Mouse (Mus musculus) retina, postnatal 7 days (tissue): ENCODE results near the gene Tmem214.

Experiments
- DNase-seq: peaks from one replicate; pipeline ENCODE4 v3.0.0-alpha.2; 2012; ENCODE audit warnings: low read depth, low spot score

Tmem214 gene

DNA sequence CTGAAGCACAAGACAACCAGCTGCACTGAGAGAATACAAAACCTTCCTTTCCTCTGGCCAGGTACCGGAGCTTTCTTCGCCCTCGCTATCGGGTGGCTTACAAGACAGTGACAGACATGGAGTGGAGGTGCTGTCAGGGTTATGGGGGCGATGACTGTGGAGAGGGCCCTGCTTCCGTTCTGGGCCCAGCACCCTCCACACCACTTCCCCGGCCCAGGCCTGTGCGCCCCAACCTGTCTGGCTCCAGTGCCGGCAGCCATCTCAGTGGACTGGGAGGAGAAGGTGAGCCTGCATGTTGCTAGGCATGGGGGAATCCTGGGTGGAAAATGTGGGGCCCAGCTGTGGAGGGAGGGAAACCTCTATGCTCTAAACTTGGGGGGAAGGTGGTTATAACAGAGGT lies 47.6 kb downstream of the Tmem214 start:
- no peak for DNase-seq

DNA sequence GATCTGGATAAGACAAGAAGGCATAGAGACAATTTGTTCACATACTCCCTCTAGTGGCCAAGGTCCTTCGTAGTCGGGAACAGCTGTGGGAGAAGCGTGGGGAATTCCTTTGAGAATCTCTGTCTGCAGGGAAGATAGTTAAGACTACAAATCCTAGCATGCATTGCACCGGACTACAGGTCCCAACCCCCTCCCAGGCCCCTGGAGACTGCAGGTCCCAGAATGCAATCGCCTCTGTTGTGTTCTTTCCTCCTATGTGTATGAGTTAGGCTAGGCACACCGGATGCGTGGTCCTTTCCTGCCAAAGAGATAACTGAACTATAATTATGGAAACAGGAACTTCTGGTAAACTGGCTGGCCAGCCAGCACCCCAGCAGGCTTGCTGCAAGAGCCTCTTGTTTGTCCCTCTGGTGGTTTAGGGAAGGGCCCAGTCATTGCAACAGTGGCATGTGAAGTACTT lies 48.2 kb downstream of the Tmem214 start:
- peak; percentile 89 for DNase-seq

DNA sequence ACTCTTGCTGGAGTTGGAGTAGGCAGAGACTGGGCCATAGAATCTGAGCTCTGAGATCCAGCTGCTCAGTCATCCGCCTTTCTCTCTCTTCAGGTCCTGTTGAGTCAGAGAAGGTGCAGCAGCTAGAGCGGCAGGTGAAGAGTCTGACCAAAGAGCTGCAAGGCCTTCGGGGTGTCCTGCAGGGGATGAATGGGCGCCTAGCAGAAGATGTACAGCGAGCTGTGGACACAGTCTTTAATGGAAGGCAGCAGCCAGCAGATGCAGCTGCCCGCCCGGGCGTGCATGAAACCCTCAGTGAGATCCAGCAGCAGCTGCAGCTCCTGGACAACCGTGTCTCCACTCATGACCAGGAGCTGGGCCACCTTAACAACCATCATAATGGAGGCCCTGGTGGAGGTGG lies 49.0 kb downstream of the Tmem214 start:
- no peak for DNase-seq

DNA sequence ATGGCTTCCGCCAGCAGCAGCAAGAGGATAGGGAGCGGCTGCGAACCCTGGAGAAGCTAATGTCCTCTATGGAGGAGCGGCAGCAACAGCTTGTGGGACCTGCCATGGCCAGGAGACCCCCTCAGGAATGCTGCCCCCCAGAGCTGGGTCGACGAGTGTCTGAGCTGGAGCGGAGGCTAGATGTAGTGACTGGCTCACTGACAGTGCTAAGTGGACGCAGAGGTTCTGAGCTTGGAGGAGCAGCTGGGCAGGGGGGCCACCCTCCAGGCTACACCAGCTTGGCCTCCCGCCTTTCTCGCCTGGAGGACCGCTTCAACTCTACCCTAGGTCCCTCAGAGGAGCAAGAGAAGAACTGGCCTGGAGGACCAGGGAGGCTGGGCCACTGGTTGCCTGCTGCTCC lies 49.5 kb downstream of the Tmem214 start:
- no peak for DNase-seq

DNA sequence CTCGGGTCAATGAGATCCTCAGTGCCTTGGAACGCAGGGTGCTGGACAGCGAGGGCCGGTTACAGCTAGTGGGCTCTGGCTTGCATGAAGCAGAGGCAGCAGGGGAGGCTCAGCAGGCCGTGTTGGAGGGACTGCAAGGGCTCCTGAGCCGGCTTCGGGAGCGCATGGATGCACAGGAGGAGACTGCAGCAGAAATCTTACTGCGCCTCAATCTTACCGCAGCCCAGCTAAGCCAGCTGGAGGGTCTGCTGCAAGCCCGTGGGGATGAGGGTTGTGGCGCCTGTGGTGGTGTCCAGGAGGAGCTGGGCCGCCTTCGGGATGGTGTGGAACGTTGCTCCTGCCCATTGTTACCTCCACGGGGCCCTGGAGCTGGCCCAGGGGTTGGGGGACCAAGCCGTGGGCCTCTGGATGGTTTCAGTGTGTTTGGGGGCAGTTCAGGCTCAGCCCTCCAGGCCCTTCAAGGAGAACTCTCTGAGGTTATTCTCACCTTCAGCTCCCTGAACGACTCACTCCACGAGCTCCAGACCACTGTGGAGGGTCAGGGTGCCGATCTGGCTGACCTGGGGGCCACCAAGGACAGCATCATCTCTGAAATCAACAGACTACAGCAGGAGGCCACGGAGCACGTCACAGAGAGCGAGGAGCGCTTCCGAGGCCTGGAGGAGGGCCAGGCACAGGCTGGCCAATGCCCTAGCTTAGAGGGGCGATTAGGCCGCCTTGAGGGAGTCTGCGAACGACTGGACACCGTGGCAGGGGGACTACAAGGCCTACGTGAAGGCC lies 50.3 kb downstream of the Tmem214 start:
- DNase-seq = no peak

DNA sequence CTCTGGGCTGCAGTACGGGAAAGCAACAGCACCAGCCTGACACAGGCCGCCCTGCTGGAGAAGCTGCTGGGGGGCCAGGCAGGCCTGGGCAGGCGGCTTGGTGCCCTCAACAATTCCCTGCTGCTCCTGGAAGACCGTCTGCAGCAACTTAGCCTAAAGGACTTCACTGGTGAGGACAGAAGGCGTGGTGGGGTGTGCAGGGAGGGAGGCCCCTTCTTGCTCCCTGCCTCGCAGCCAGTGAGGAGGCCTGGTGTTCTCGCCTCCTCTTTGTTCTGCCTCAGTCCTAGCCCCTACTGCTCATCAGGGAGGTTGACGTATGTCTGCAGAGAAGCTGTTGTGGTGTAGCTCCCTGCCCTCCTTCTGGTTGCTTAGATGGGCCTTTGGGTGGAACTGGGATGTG lies 50.9 kb downstream of the Tmem214 start:
- no peak for DNase-seq

DNA sequence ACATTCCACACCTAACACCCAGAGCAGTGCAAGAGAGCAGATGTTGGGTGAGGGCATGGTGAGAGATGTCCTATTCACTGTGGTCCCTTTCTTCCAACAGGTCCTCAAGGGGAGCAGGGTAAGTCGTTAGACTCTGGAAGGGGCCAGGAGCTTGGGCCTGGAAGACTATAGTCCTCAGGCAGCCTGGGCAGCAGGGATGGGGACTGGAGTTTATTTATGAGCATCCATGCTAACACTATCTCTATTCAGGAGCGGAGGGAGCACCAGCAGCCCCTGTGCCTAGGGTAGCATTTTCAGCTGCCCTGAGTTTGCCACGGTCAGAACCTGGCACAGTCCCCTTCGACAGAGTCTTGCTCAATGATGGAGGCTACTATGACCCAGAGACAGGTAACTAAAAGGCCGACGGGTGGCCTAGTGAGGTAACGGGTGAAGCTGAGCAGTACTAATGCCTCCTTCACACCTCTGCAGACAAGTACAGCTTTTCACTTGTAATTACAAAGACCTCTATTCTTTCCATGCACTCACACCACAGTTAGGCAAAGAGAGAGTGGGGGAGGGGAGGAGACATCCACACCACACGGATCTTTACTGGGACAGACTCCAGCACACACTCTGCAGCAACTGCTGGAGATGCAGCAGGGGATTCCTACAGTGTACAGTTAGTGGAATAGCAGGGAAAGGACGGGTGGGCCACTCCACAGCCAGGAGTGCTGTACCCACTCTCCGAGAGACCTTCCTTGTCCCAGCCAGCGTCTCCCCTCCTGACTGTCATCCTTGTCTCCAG lies 52.2 kb downstream of the Tmem214 start:
- no peak for DNase-seq

DNA sequence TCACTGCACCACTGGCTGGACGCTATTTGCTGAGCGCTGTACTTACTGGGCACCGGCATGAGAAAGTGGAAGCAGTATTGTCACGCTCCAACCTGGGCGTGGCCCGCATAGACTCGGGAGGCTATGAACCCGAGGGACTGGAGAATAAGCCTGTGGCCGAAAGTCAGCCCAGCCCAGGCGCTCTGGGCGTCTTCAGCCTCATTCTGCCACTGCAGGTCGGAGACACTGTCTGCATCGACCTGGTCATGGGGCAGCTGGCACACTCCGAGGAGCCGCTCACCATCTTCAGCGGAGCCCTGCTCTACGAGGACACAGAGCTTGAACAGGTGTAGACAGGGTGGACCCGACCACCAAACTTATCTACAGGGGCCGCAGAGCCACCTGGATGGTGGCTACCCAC lies 52.8 kb downstream of the Tmem214 start:
- DNase-seq = no peak

DNA sequence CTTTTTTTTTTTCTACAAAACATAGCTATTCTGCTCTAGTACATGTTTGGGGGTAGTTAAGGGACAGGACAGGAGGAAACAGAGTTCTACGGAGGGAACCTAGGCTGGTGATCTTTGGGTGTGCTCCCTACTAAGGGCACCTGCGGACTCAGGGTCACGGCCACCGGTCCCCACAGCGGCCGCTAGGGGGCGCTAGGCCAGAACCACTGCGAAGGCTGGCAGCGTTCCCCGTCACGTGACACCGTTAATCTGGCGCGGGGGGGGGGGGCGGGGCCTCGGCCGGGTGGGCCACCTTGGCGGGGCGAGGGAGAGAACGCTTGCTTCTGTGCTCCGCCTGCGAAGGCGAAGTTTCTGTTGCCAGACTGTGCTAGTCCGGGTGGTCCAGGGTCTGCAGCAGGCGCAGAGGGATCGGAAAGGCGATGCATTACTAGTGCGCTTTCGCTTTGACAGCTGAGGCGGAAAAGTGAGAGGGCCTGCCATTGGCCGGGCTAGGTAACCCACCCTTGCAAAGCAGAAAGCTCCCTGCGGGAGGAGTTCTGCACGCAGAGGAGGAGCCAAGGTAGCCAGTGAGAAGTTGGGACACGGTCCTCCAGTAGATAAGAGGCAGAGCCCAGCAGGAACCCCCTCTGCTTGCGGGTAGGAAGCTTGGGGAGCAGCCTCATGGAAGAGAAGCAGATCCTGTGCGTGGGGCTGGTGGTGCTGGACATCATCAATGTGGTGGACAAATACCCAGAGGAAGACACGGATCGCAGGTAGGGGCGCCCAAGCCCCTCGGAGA lies 53.6 kb downstream of the Tmem214 start, which contains the start of gene Khk:
Khk (plus strand) TSS at position 176 of the 778 bp plus-strand sequence.
- DNase-seq = peak; percentile 86

DNA sequence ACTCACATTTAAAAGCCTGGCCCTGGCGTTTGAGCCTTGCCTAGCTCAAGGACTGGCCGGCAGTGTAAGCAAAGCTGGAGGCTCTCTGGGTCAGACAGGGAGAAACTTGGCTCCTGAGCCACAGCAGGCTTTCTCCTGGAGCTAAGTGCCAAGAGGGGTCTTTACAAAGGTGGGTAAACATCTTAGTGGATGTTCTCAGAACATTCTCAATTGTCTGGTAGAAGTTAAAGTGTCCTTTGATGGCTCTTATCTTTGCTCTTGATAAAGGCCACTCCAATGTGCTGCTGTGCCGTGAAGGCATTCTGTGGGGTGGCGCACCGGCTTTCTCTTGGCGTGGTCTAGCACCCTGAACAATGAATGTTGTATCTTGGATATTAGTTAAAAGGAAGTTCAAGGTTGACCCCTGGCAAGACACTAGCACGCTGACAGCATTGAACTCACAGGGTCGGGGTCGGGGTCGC lies 54.8 kb downstream of the Tmem214 start:
- no peak for DNase-seq

DNA sequence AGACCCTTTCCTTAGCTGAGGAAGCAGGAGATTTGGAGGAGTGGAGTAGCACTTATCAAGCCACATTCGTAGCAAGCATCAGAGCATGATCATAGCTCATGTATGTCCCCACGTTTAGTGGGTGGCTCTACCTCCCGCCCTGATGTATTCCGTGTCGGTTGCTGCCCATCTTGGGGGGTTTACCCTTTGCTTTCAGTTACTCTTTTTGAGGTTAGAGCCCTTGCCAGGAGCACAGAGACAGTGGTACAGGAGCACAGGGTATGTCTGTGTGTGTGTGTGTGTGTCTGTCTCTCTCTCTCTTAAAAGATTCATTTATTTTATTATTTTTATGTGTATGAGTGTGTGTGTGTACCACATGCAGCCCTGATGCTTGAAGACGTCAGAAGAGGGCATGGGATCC lies 55.3 kb downstream of the Tmem214 start:
- no peak for DNase-seq

DNA sequence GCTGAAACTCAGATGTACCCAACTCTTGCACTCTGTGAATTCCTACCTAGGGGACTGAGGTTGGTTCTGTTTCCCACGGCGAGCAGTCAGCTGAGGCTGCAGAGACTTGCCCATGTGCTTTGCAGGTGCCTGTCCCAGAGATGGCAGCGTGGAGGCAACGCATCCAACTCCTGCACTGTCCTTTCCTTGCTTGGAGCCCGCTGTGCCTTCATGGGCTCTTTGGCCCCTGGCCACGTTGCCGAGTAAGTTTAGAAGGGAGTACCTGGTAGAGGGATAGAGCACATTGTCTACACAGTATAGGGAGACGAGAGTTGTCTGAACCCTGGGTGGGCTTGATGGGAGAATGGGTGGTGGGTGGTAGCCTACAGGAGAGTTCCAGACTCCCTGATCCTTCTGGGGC lies 56.8 kb downstream of the Tmem214 start:
- DNase-seq = no peak

DNA sequence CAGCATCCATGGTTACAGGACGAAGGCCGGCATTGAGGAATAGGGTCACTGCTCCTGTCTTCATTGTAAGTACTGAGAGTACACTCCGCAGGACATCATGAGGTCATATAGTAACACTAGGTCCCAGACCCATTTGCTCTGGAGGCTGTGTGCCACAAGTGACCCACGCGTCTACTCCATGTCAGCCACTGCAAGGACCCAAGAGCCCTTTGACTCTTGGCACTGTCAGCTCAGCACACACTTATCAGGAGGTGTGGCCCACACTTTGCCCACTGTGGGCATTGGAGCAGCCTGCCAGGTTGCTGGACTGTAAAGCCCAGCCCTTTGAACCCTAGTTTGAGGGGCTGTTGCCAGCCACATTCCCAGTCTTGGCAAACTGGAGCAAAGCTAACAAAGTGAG lies 57.4 kb downstream of the Tmem214 start:
- DNase-seq = no peak

DNA sequence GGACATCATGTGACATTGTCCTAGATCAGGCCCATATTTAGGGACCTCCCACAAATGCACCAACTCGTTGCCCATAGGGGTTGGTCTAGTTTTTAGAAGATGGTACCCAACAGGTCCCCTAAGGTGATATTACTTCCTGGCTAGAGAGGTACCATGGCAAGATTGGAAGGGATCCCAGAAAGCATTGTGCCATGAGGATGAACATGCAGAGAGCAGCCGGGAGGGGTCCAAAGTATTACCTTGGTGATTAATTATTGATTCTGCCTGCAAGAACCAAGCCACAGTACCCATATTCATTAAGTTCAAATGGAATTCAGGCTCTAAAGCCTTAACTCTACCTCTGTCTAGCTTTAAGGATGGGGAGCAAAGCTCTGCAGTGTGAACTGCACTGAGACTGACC lies 58.3 kb downstream of the Tmem214 start:
- DNase-seq = no peak

DNA sequence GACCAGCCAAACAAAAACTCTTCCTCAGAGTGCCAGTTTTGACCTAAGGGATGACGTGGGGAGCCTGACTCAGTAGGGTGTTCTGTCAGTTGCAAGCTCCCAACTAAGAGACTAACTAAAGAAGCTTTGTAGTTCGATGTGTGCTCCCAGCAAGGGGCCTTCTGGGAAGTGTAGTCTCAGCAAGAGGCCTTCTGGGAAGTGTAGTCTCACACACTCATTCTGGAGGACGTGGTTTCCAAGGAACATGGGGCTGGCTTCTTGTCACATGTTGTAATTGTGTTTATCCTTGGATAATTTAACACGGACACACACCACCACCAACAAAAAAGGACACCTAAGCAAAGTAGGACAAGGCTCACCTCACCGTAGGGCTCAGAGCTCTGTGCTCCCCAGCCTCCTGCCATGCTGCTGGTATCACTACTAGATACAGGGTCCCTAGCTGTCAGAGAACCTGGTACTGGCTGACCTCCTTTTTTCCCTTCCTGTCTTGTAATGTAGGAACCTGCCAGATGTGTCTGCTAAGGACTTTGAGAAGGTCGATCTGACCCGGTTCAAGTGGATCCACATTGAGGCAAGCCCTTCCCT lies 60.2 kb downstream of the Tmem214 start:
- DNase-seq = no peak
